Mouse (Mus musculus) myocyte (in vitro differentiated cells): Measurements from ENCODE around the gene Tbca. TPM values are rescaled to one million over a fixed set of nuclear protein-coding genes. Genes with fewer than 3 reads are reported as not detected.

Source experiments
- H3K27me3 ChIP-seq: one replicate; pipeline ENCODE4 v1.6.1; 2011; ENCODE audit not compliant: control insufficient read depth, insufficient read depth, insufficient read length
- H3K36me3 ChIP-seq: one replicate; pipeline ENCODE4 v1.6.1; 2011; ENCODE audit not compliant: control insufficient read depth, insufficient read depth
- H3K4me2 ChIP-seq: one replicate; pipeline ENCODE4 v1.6.1; 2011; ENCODE audit warnings: low read depth, control low read depth
- H3K4me3 ChIP-seq: one replicate; pipeline ENCODE4 v1.5.1; 2011; ENCODE audit warnings: mild to moderate bottlenecking, control low read depth, moderate library complexity
- H3K79me2 ChIP-seq: one replicate; pipeline ENCODE4 v1.6.1; 2011; ENCODE audit not compliant: control insufficient read depth, insufficient read depth
- H3ac ChIP-seq: one replicate; pipeline ENCODE4 v1.6.1; 2011; ENCODE audit not compliant: control insufficient read depth, insufficient read length
- CEBPB ChIP-seq: IDR thresholded peaks from 2 replicates; pipeline ENCODE4 v1.6.1; 2011; ENCODE audit warnings: mild to moderate bottlenecking, moderate library complexity; ENCODE audit not compliant: poor library complexity, insufficient read depth, severe bottlenecking
- E2F4 ChIP-seq: IDR thresholded peaks from one replicate; pipeline ENCODE4 v1.6.1; 2011; ENCODE audit warnings: mild to moderate bottlenecking, control low read depth, moderate library complexity; ENCODE audit not compliant: insufficient read depth
- MAX ChIP-seq: IDR thresholded peaks from one replicate; pipeline ENCODE4 v1.6.1; 2011; ENCODE audit warnings: low read depth, mild to moderate bottlenecking, control low read depth
- MYOD1 ChIP-seq, 3 experiments: IDR thresholded peaks; one replicate each; pipeline ENCODE4 v1.6.1; 2011; ENCODE audit warnings: control low read depth in 2 of 3, low read depth in 2 of 3, mild to moderate bottlenecking in 2 of 3, moderate library complexity in 1 of 3; ENCODE audit not compliant: insufficient read length in 2 of 3, control insufficient read depth in 1 of 3
- MYOG ChIP-seq, 3 experiments: IDR thresholded peaks; one replicate each; pipeline ENCODE4 v1.6.1; 2011; ENCODE audit warnings: control low read depth in 2 of 3, low read depth in 2 of 3, mild to moderate bottlenecking in 2 of 3; ENCODE audit not compliant: insufficient read length in 2 of 3, control insufficient read depth in 1 of 3, insufficient read depth in 1 of 3
- POLR2A ChIP-seq: IDR thresholded peaks from one replicate; pipeline ENCODE4 v1.6.1; 2011; ENCODE audit warnings: low read depth, mild to moderate bottlenecking, control low read depth, moderate library complexity; ENCODE audit not compliant: insufficient read length
- POLR2AphosphoS2 ChIP-seq: IDR thresholded peaks from one replicate; pipeline ENCODE4 v1.6.1; 2011; ENCODE audit warnings: low read depth, control low read depth; ENCODE audit not compliant: insufficient read length
- REST ChIP-seq: IDR thresholded peaks from one replicate; pipeline ENCODE4 v1.6.1; 2011; ENCODE audit warnings: mild to moderate bottlenecking, control low read depth, moderate library complexity; ENCODE audit not compliant: insufficient read depth, insufficient read length
- SRF ChIP-seq: IDR thresholded peaks from one replicate; pipeline ENCODE4 v1.6.1; 2011; ENCODE audit warnings: low read depth; ENCODE audit not compliant: control insufficient read depth, insufficient read length
- TCF12 ChIP-seq: IDR thresholded peaks from one replicate; pipeline ENCODE4 v1.6.1; 2011; ENCODE audit warnings: mild to moderate bottlenecking, control low read depth; ENCODE audit not compliant: poor library complexity, insufficient read depth, severe bottlenecking
- TCF3 ChIP-seq: IDR thresholded peaks from one replicate; pipeline ENCODE4 v1.6.1; 2011; ENCODE audit warnings: low read depth, control low read depth; ENCODE audit not compliant: insufficient read length
- USF1 ChIP-seq: IDR thresholded peaks from one replicate; pipeline ENCODE4 v1.6.1; 2011; ENCODE audit warnings: low read depth, mild to moderate bottlenecking, control low read depth, moderate library complexity
- polyA plus RNA-seq: library from polyadenylated mRNA; unstranded; fragments of >200 nt; fragmentation: generic; extraction: Trizol; gene quantifications from one replicate; pipeline ENCODE4 v1.2.1, GENCODE M21; 2012; ENCODE audit warnings: missing spikeins

The Tbca gene
- polyA plus RNA-seq, 1 experiment = 253 TPM

- H3K36me3 ChIP-seq = no peaks in the 10 kb centered on the region
- TF ChIP-seq TCF12 (no peak), E2F4 (no peak), CEBPB (no peak), MYOG (IDR thresholded peaks at IDR 0.05; ENCODE audit: control insufficient read depth in 1 of 3, insufficient read depth in 1 of 3, insufficient read length in 2 of 3, low read depth in 2 of 3) (no peak), TCF3 (no peak), SRF (no peak), MAX (no peak), MYOD1 (IDR thresholded peaks at IDR 0.05; ENCODE audit: control insufficient read depth in 1 of 3, insufficient read length in 2 of 3, low read depth in 2 of 3) (no peak), REST (no peak), POLR2A (no peak), USF1 (no peak), POLR2AphosphoS2 (no peak)
- peaks cover 7% of the 10 kb centered on the region for H3K27me3 ChIP-seq
- H3ac ChIP-seq = no peak overlapping the region
- H3K4me2 ChIP-seq = no peak overlapping the region
- H3K4me3 ChIP-seq = no peak overlapping the region
- no peaks in the 10 kb centered on the region for H3K79me2 ChIP-seq
Observed at GRCm38 (mm10) chr13:94862491-94863230, 74.0 kb downstream of the Tbca start.

GRCm38 (mm10) chr13:94866906-94867305 is 78.2 kb downstream of the Tbca start:
- no peak overlapping the region for H3K4me3 ChIP-seq
- H3ac ChIP-seq = no peak overlapping the region
- H3K36me3 ChIP-seq = no peaks in the 10 kb centered on the region
- H3K4me2 ChIP-seq = no peak overlapping the region
- no peaks in the 10 kb centered on the region for H3K79me2 ChIP-seq
- no peak for TF ChIP-seq TCF3
- no peak for TF ChIP-seq TCF12
- TF ChIP-seq POLR2AphosphoS2 = no peak
- no peak for TF ChIP-seq E2F4
- no peak for TF ChIP-seq SRF
- no peak for TF ChIP-seq CEBPB
- no peak for TF ChIP-seq POLR2A
- no peak for TF ChIP-seq USF1
- no peak for TF ChIP-seq MYOG (IDR thresholded peaks at IDR 0.05; ENCODE audit: control insufficient read depth in 1 of 3, insufficient read depth in 1 of 3, insufficient read length in 2 of 3, low read depth in 2 of 3)
- no peak for TF ChIP-seq MYOD1 (IDR thresholded peaks at IDR 0.05; ENCODE audit: control insufficient read depth in 1 of 3, insufficient read length in 2 of 3, low read depth in 2 of 3)
- TF ChIP-seq REST = no peak
- H3K27me3 ChIP-seq = peaks cover 37% of the 10 kb centered on the region

- Histone ChIP-seq H3K79me2 (no peaks in the 10 kb centered on the region), H3K36me3 (no peaks in the 10 kb centered on the region), H3K4me3 (no peak overlapping the region), H3K27me3 (peaks cover 42% of the 10 kb centered on the region), H3ac (no peak overlapping the region), H3K4me2 (no peak overlapping the region)
- TF ChIP-seq POLR2A = no peak
- TF ChIP-seq TCF3 = no peak
- no peak for TF ChIP-seq SRF
- no peak for TF ChIP-seq TCF12
- TF ChIP-seq REST = no peak
- no peak for TF ChIP-seq USF1
- TF ChIP-seq MYOD1 (IDR thresholded peaks at IDR 0.05; ENCODE audit: control insufficient read depth in 1 of 3, insufficient read length in 2 of 3, low read depth in 2 of 3) = no peak
- no peak for TF ChIP-seq MAX
Observed at GRCm38 (mm10) chr13:94867772-94868171, 79.1 kb downstream of the Tbca start.

DNA sequence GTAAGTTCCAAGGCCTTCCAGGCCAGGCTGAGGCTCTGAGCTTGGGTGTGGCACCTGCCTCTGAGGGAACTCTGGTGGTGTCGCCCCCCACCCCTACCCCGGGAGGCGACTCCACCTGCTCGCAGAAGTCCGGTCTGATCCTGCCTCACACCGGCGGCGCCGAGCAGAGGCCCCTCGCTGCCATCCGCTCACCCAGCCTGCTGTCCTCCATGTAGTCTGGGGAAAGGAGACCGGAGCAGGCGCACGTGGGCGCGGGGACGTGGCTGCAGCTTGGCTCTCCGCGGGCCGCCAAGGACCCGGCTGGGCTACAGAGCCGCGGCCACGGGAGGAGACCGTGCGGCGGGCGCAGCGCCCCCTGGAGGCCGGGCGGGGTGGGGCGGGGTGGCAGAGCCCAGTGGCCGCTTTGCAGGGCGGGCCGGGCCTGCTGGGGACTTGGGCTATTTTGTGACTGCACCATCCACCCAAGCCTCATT is 79.8 kb downstream of the Tbca start:
- TF ChIP-seq TCF12 (no peak), POLR2AphosphoS2 (no peak), REST (no peak), CEBPB (no peak)
- H3K27me3 ChIP-seq = peaks cover 49% of the 10 kb centered on the region

GRCm38 (mm10) chr13:94869541-94869940 is 80.8 kb downstream of the Tbca start:
- no peak overlapping the region for H3K4me3 ChIP-seq

More for the DNA sequence above, 79.8 kb downstream of the Tbca start:
- no peak overlapping the region for H3ac ChIP-seq
- H3K36me3 ChIP-seq = no peaks in the 10 kb centered on the region
- no peak overlapping the region for H3K4me2 ChIP-seq
- no peaks in the 10 kb centered on the region for H3K79me2 ChIP-seq
- no peak overlapping the region for H3K4me3 ChIP-seq

More at GRCm38 (mm10) chr13:94869541-94869940, 80.8 kb downstream of the Tbca start:
- no peaks in the 10 kb centered on the region for H3K36me3 ChIP-seq
- H3ac ChIP-seq = no peak overlapping the region
- H3K79me2 ChIP-seq = no peaks in the 10 kb centered on the region
- no peak for TF ChIP-seq MAX
- TF ChIP-seq TCF3 = no peak
- TF ChIP-seq TCF12 = no peak
- no peak for TF ChIP-seq CEBPB
- no peak for TF ChIP-seq USF1
- TF ChIP-seq POLR2AphosphoS2 = no peak
- no peak for TF ChIP-seq POLR2A
- TF ChIP-seq REST = no peak
- TF ChIP-seq SRF = no peak
- no peak for TF ChIP-seq MYOG (IDR thresholded peaks at IDR 0.05; ENCODE audit: control insufficient read depth in 1 of 3, insufficient read depth in 1 of 3, insufficient read length in 2 of 3, low read depth in 2 of 3)
- TF ChIP-seq E2F4 = no peak
- no peak for TF ChIP-seq MYOD1 (IDR thresholded peaks at IDR 0.05; ENCODE audit: control insufficient read depth in 1 of 3, insufficient read length in 2 of 3, low read depth in 2 of 3)
- H3K4me2 ChIP-seq = no peak overlapping the region
- peaks cover 53% of the 10 kb centered on the region for H3K27me3 ChIP-seq
